Mouse (Mus musculus) MEL (cell line): ENCODE results near the gene Mst1. TPM values are rescaled to one million over a fixed set of nuclear protein-coding genes. Genes with fewer than 3 reads are reported as not detected.
A peak's percentile ranks its signal among the peaks of the same experiment; 100 is the strongest.

Experiments used
- DNase-seq: peaks from one replicate; pipeline ENCODE4 v3.0.0; 2011; ENCODE audit warnings: low read depth, low spot score
- H3K27ac ChIP-seq: 2 replicates; pipeline ENCODE4 v1.5.1; 2012; ENCODE audit warnings: low read depth, mild to moderate bottlenecking, control low read depth, low read length, moderate library complexity; ENCODE audit not compliant: control insufficient read depth
- H3K27me3 ChIP-seq, 2 experiments: fragments of 150-350 bp in 1 of 2; sonication (generic) in 1 of 2; 2 replicates each; pipeline ENCODE4 v1.6.1; 2012; ENCODE audit warnings: low read length in 2 of 2, mild to moderate bottlenecking in 2 of 2, improper control_type of control experiment in 1 of 2, moderate library complexity in 1 of 2; ENCODE audit not compliant: insufficient read depth in 2 of 2, control insufficient read depth in 1 of 2
- H3K36me3 ChIP-seq, 2 experiments: 2 replicates each; pipeline ENCODE4 v1.6.1; 2012 to 2014; ENCODE audit warnings: low read length in 2 of 2, improper control_type of control experiment in 1 of 2, inconsistent platforms in 1 of 2, mild to moderate bottlenecking in 1 of 2; ENCODE audit not compliant: insufficient read depth in 2 of 2, control insufficient read depth in 1 of 2
- H3K4me1 ChIP-seq, 2 experiments: fragments of 150-350 bp in 1 of 2; sonication (generic) in 1 of 2; 2 replicates each; pipeline ENCODE4 v1.6.1; 2012; ENCODE audit warnings: low read length in 2 of 2, improper control_type of control experiment in 1 of 2, mild to moderate bottlenecking in 1 of 2; ENCODE audit not compliant: insufficient read depth in 2 of 2, control insufficient read depth in 1 of 2
- H3K4me3 ChIP-seq, 2 experiments: fragments of 150-350 bp in 1 of 2; sonication (generic) in 1 of 2; 2 replicates each; pipeline ENCODE4 v1.5.1; 2012; ENCODE audit warnings: low read depth in 2 of 2, low read length in 2 of 2, mild to moderate bottlenecking in 2 of 2, moderate library complexity in 2 of 2, control low read depth in 1 of 2, improper control_type of control experiment in 1 of 2; ENCODE audit not compliant: control insufficient read depth in 1 of 2, insufficient read depth in 1 of 2
- H3K79me2 ChIP-seq: 2 replicates; pipeline ENCODE4 v1.6.1; 2012; ENCODE audit warnings: mild to moderate bottlenecking, low read length, moderate library complexity; ENCODE audit not compliant: control insufficient read depth, poor library complexity, insufficient read depth
- H3K9ac ChIP-seq: 2 replicates; pipeline ENCODE4 v1.6.1; 2012; ENCODE audit warnings: low read depth, mild to moderate bottlenecking, control low read depth, low read length, moderate library complexity; ENCODE audit not compliant: control insufficient read depth, poor library complexity, severe bottlenecking
- H3K9me3 ChIP-seq: fragments of 150-350 bp; sonication (generic); replicated peaks from 2 replicates; pipeline ENCODE4 v1.6.1; 2012; ENCODE audit warnings: mild to moderate bottlenecking, low read length, improper control_type of control experiment, moderate library complexity; ENCODE audit not compliant: insufficient read depth
- CHD1 ChIP-seq: IDR thresholded peaks from 2 replicates; pipeline ENCODE4 v1.6.1; 2012; ENCODE audit warnings: low read depth, mild to moderate bottlenecking, inconsistent platforms, low read length, improper control_type of control experiment
- CTCF ChIP-seq, 3 experiments: IDR thresholded peaks in 2 of 3; conservative IDR thresholded peaks in 1 of 3; 2 replicates each; pipeline ENCODE4 v1.5.1; 2011 to 2012; ENCODE audit warnings: low read length in 3 of 3, low read depth in 2 of 3, mild to moderate bottlenecking in 2 of 3, improper control_type of control experiment in 1 of 3, inconsistent platforms in 1 of 3, mixed read lengths in 1 of 3, moderate library complexity in 1 of 3; ENCODE audit not compliant: control insufficient read depth in 1 of 3, insufficient read depth in 1 of 3, poor library complexity in 1 of 3, severe bottlenecking in 1 of 3
- E2F4 ChIP-seq: IDR thresholded peaks from 2 replicates; pipeline ENCODE4 v1.6.1; 2011; ENCODE audit warnings: low read depth, low read length, improper control_type of control experiment, borderline replicate concordance
- GATA1 ChIP-seq: IDR thresholded peaks from 2 replicates; pipeline ENCODE4 v1.6.1; 2011; ENCODE audit warnings: low read depth, low read length, improper control_type of control experiment
- HCFC1 ChIP-seq: IDR thresholded peaks from 2 replicates; pipeline ENCODE4 v1.6.1; 2012; ENCODE audit warnings: low read depth, mild to moderate bottlenecking, inconsistent platforms, low read length, improper control_type of control experiment, moderate library complexity
- MAZ ChIP-seq: IDR thresholded peaks from 2 replicates; pipeline ENCODE4 v1.6.1; 2012; ENCODE audit warnings: low read depth, mild to moderate bottlenecking, inconsistent platforms, low read length, improper control_type of control experiment
- MYC ChIP-seq: IDR thresholded peaks from 2 replicates; pipeline ENCODE4 v1.6.1; 2011; ENCODE audit warnings: low read depth, mild to moderate bottlenecking, low read length, improper control_type of control experiment, moderate library complexity
- POLR2A ChIP-seq, 2 experiments: IDR thresholded peaks; 2 replicates each; pipeline ENCODE4 v1.6.1; 2011 to 2012; ENCODE audit warnings: low read length in 2 of 2, mild to moderate bottlenecking in 2 of 2, control low read depth in 1 of 2, improper control_type of control experiment in 1 of 2, low read depth in 1 of 2, moderate library complexity in 1 of 2; ENCODE audit not compliant: control insufficient read depth in 1 of 2, insufficient read depth in 1 of 2, poor library complexity in 1 of 2
- POLR2AphosphoS2 ChIP-seq: IDR thresholded peaks from 2 replicates; pipeline ENCODE4 v1.6.1; 2011; ENCODE audit warnings: low read length, improper control_type of control experiment
- RAD21 ChIP-seq: IDR thresholded peaks from 2 replicates; pipeline ENCODE4 v1.6.1; 2011; ENCODE audit warnings: mild to moderate bottlenecking, low read depth, low read length, improper control_type of control experiment
- SMC3 ChIP-seq: IDR thresholded peaks from 2 replicates; pipeline ENCODE4 v1.6.1; 2011; ENCODE audit warnings: low read depth, low read length, improper control_type of control experiment
- USF1 ChIP-seq: IDR thresholded peaks from 2 replicates; pipeline ENCODE4 v1.6.1; 2014; ENCODE audit warnings: low read depth, mild to moderate bottlenecking, inconsistent platforms, low read length, improper control_type of control experiment, moderate library complexity
- ZC3H11A ChIP-seq: IDR thresholded peaks from 2 replicates; pipeline ENCODE4 v1.6.1; 2012; ENCODE audit warnings: low read depth, mild to moderate bottlenecking, inconsistent platforms, low read length, improper control_type of control experiment
- ZNF384 ChIP-seq: IDR thresholded peaks from 2 replicates; pipeline ENCODE4 v1.6.1; 2012; ENCODE audit warnings: low read depth, mild to moderate bottlenecking, inconsistent platforms, low read length, improper control_type of control experiment
- polyA plus RNA-seq, 2 experiments: library from polyadenylated mRNA; stranded (reverse) in 1 of 2; unstranded in 1 of 2; fragments of >175 nt in 1 of 2; fragments of >200 nt in 1 of 2; gene quantifications; 2 replicates each; pipeline versions ENCODE4 v1.2.1 to v1.2.4; 2012; ENCODE audit warnings: low replicate concordance in 2 of 2, low read depth in 1 of 2; ENCODE audit not compliant: insufficient read length in 2 of 2, insufficient read depth in 1 of 2, missing spikeins in 1 of 2
- total RNA-seq: library from RNA; depleted of rRNA; stranded (reverse); fragments of 300-350 nt; gene quantifications from 2 replicates; pipeline ENCODE4 v1.2.3, GENCODE M21; 2012

The Mst1 gene
- total and polyA plus RNA-seq, 3 experiments = 1.6 to 10.0 TPM; not detected in 1

- TF ChIP-seq ZC3H11A = peak; percentile 84
- TF ChIP-seq POLR2AphosphoS2 = no peak
- 0 out of 2 replicates have a peak, but pooled peaks have one; percentile 49 for TF ChIP-seq MAZ
- 0 out of 2 replicates have a peak, but pooled peaks have one; percentile 12 for TF ChIP-seq HCFC1
- TF ChIP-seq RAD21 = peak; percentile 82
- TF ChIP-seq E2F4 = no peak
- peak; percentile 60 to 78 (median 78) for TF ChIP-seq CTCF (IDR thresholded peaks at IDR 0.05 in 2 of 3, conservative IDR thresholded peaks at IDR 0.05 in 1 of 3; ENCODE audit: control insufficient read depth in 1 of 3, insufficient read depth in 1 of 3, low read depth in 2 of 3, low read length in 3 of 3, poor library complexity in 1 of 3, severe bottlenecking in 1 of 3)
- peak; percentile 81 for TF ChIP-seq SMC3
- H3K9me3 ChIP-seq = no peaks in the 10 kb centered on the region
- peak overlapping the region; percentile 85 for H3K27ac ChIP-seq
- peaks cover 10% of the 10 kb centered on the region for H3K79me2 ChIP-seq
- DNase-seq = peak; percentile 89
- peak overlapping the region; percentile 69 for H3K9ac ChIP-seq
- H3K4me1 ChIP-seq = peaks cover 3 to 10% of the 10 kb centered on the region in 2 experiments; a peak in 3 of 4 replicates
- no peaks in the 10 kb centered on the region for H3K27me3 ChIP-seq
- H3K4me3 ChIP-seq = peak overlapping the region; percentile 66 to 77
- no peaks in the 10 kb centered on the region; a peak in 1 of 4 replicates for H3K36me3 ChIP-seq
Observed at GRCm38 (mm10) chr9:108095518-108095917, 15.3 kb downstream of the Mst1 start.

GRCm38 (mm10) chr9:108095949-108096712 is 15.9 kb downstream of the Mst1 start:
- no peak for DNase-seq
- H3K9ac ChIP-seq = peak overlapping the region; percentile 34; the same call in 1 of the 2 replicates
- H3K4me3 ChIP-seq = peak overlapping the region; percentile 11 to 30; a peak in 3 of 4 replicates
- peaks cover 3 to 10% of the 10 kb centered on the region in 2 experiments; a peak in 3 of 4 replicates for H3K4me1 ChIP-seq
- H3K27me3 ChIP-seq = no peaks in the 10 kb centered on the region
- no peak for TF ChIP-seq USF1
- TF ChIP-seq POLR2A (IDR thresholded peaks at IDR 0.05; ENCODE audit: control insufficient read depth in 1 of 2, insufficient read depth in 1 of 2, low read depth in 1 of 2, low read length in 2 of 2, poor library complexity in 1 of 2) = no peak
- TF ChIP-seq MYC = 0 out of 2 replicates have a peak, but pooled peaks have one; percentile 26
- TF ChIP-seq CTCF (IDR thresholded peaks at IDR 0.05 in 2 of 3, conservative IDR thresholded peaks at IDR 0.05 in 1 of 3; ENCODE audit: control insufficient read depth in 1 of 3, insufficient read depth in 1 of 3, low read depth in 2 of 3, low read length in 3 of 3, poor library complexity in 1 of 3, severe bottlenecking in 1 of 3) = peak in 2 of 3 experiments; percentile 7 to 22; a peak in 2 of 6 replicates
- TF ChIP-seq GATA1 = no peak
- TF ChIP-seq CHD1 = no peak
- no peak for TF ChIP-seq ZNF384
- H3K9me3 ChIP-seq = no peaks in the 10 kb centered on the region
- no peaks in the 10 kb centered on the region for H3K36me3 ChIP-seq
- H3K27ac ChIP-seq = peak overlapping the region; percentile 30
- peaks cover 10% of the 10 kb centered on the region for H3K79me2 ChIP-seq
